Mouse (Mus musculus): ENCODE data around the gene Fam240b. TPM values are rescaled to one million over a fixed set of nuclear protein-coding genes. Genes with fewer than 3 reads are reported as not detected.

The Fam240b gene
- polyA plus RNA-seq, 1 experiment from 2014 or later = not detected

- ATAC-seq (peak; percentile 52; the same call in 1 of the 2 replicates), DNase-seq (ENCODE audit: low spot score) (peak; percentile 59)
- H3K27ac ChIP-seq (ENCODE audit: low read depth, low read length) = no peak overlapping the region
- H3K4me2 ChIP-seq (ENCODE audit: low read length) = no peak overlapping the region
- no peak overlapping the region for H3K9ac ChIP-seq (ENCODE audit: low read length)
- no peak overlapping the region for H3K4me3 ChIP-seq (ENCODE audit: low read depth, low read length)
- no peaks in the 10 kb centered on the region for H3K9me3 ChIP-seq (replicated peaks; ENCODE audit: control insufficient read depth, low read length)
- no peaks in the 10 kb centered on the region for H3K27me3 ChIP-seq (replicated peaks; ENCODE audit: control insufficient read depth, insufficient read depth, low read length)
- H3K36me3 ChIP-seq (ENCODE audit: control insufficient read depth, insufficient read depth, low read length) = no peaks in the 10 kb centered on the region
- 0% methylated on average over 1 of the region's 1 CpGs for WGBS
- no peaks in the 10 kb centered on the region for H3K4me1 ChIP-seq (ENCODE audit: control insufficient read depth, insufficient read depth, low read length)
Measured at GRCm38 (mm10) chr13:64447947-64448346, 49.6 kb downstream of the Fam240b start.

DNA sequence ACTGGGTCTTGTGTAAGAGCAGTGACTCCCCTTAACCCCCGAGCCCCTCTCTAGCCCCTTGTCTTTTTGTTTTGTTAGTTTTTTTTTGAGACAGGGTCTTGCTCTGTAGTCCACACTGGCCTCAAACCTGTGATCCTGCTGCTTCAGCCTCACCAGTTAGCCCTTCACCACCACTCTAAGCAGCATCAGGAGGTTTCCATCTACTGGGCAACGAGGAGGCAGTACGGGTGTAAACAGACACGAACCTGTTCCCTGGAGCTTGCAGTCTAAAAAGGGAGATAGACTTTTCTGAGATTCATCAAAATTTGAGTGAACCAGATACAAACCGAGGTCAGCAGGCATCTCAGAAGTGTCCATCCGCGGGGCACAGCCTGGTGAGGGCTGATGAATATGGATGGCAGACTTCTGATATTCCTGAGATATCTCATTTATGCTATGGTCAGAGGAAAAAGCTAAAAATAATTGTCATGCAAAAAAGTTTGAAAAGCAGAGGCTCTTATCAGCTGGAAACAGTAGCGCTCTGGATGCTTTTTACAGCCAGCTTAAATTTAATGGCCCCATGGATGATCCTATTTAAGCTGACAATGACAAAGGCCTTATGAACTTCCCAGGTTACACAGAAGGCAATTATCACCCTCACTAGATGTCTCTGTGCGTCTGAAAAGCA, 52.2 kb downstream of the Fam240b start:
- ATAC-seq (no peak), DNase-seq (ENCODE audit: low spot score) (no peak)
- no peak overlapping the region for H3K9ac ChIP-seq (ENCODE audit: low read length)
- H3K27me3 ChIP-seq (replicated peaks; ENCODE audit: control insufficient read depth, insufficient read depth, low read length) = no peaks in the 10 kb centered on the region
- H3K27ac ChIP-seq (ENCODE audit: low read depth, low read length) = no peak overlapping the region
- H3K4me3 ChIP-seq (ENCODE audit: low read depth, low read length) = no peak overlapping the region
- 75% methylated on average over 9 of the region's 9 CpGs for WGBS
- no peaks in the 10 kb centered on the region for H3K4me1 ChIP-seq (ENCODE audit: control insufficient read depth, insufficient read depth, low read length)
- H3K9me3 ChIP-seq (replicated peaks; ENCODE audit: control insufficient read depth, low read length) = no peaks in the 10 kb centered on the region
- no peak overlapping the region for H3K4me2 ChIP-seq (ENCODE audit: low read length)
- no peaks in the 10 kb centered on the region for H3K36me3 ChIP-seq (ENCODE audit: control insufficient read depth, insufficient read depth, low read length)

- DNase-seq (ENCODE audit: low spot score) (peak; percentile 86), ATAC-seq (peak; percentile 57)
- Histone ChIP-seq H3K4me3 (ENCODE audit: low read depth, low read length) (no peak overlapping the region), H3K4me2 (ENCODE audit: low read length) (no peak overlapping the region), H3K27me3 (replicated peaks; ENCODE audit: control insufficient read depth, insufficient read depth, low read length) (no peaks in the 10 kb centered on the region), H3K9me3 (replicated peaks; ENCODE audit: control insufficient read depth, low read length) (no peaks in the 10 kb centered on the region), H3K4me1 (ENCODE audit: control insufficient read depth, insufficient read depth, low read length) (no peaks in the 10 kb centered on the region), H3K27ac (ENCODE audit: low read depth, low read length) (no peak overlapping the region), H3K36me3 (ENCODE audit: control insufficient read depth, insufficient read depth, low read length) (peaks cover 3% of the 10 kb centered on the region; the same call in 1 of the 2 replicates), H3K9ac (ENCODE audit: low read length) (no peak overlapping the region)
- 61% methylated on average over 4 of the region's 4 CpGs for WGBS
Measured at GRCm38 (mm10) chr13:64443263-64443894, 54.2 kb downstream of the Fam240b start.

- Histone ChIP-seq H3K9ac (ENCODE audit: low read length) (no peak overlapping the region), H3K27me3 (replicated peaks; ENCODE audit: control insufficient read depth, insufficient read depth, low read length) (no peaks in the 10 kb centered on the region), H3K4me1 (ENCODE audit: control insufficient read depth, insufficient read depth, low read length) (no peaks in the 10 kb centered on the region), H3K4me3 (ENCODE audit: low read depth, low read length) (no peak overlapping the region), H3K9me3 (replicated peaks; ENCODE audit: control insufficient read depth, low read length) (no peaks in the 10 kb centered on the region), H3K27ac (ENCODE audit: low read depth, low read length) (no peak overlapping the region), H3K36me3 (ENCODE audit: control insufficient read depth, insufficient read depth, low read length) (peaks cover 7% of the 10 kb centered on the region; the same call in 1 of the 2 replicates), H3K4me2 (ENCODE audit: low read length) (no peak overlapping the region)
- WGBS = 85% methylated on average over 4 of the region's 4 CpGs
- no peak for DNase-seq (ENCODE audit: low spot score)
- ATAC-seq = no peak
Measured at GRCm38 (mm10) chr13:64440592-64440991, 57.0 kb downstream of the Fam240b start.

DNA sequence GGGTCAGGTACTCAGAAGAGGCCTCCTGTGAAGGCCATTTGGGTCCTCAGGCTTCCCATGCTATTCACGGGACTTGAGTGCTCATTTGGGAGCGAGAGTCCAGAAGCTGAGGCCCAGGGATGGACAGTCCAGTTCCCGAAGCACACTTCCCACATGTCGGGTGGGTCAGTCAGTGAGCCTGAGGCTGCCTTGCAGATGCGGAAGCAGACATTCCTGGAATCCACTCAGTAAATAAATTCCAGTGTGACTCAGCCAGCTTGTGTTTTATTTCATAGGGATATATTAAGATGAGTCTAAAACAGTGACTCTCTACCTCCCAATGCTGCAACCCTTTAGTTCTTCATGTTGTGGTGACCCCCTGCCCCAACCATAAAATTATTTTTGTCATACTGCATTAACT, 58.1 kb downstream of the Fam240b start:
- Histone ChIP-seq H3K36me3 (ENCODE audit: control insufficient read depth, insufficient read depth, low read length) (peaks cover 7% of the 10 kb centered on the region; the same call in 1 of the 2 replicates), H3K27ac (ENCODE audit: low read depth, low read length) (no peak overlapping the region), H3K4me2 (ENCODE audit: low read length) (no peak overlapping the region), H3K9ac (ENCODE audit: low read length) (no peak overlapping the region), H3K4me3 (ENCODE audit: low read depth, low read length) (no peak overlapping the region), H3K27me3 (replicated peaks; ENCODE audit: control insufficient read depth, insufficient read depth, low read length) (no peaks in the 10 kb centered on the region), H3K9me3 (replicated peaks; ENCODE audit: control insufficient read depth, low read length) (no peaks in the 10 kb centered on the region), H3K4me1 (ENCODE audit: control insufficient read depth, insufficient read depth, low read length) (no peaks in the 10 kb centered on the region)
- 92% methylated on average over 5 of the region's 5 CpGs for WGBS
- DNase-seq (ENCODE audit: low spot score) = no peak
- ATAC-seq = peak; percentile 38

- DNase-seq (ENCODE audit: low spot score) (peak; percentile 81), ATAC-seq (peak; percentile 69)
- Histone ChIP-seq H3K9ac (ENCODE audit: low read length) (no peak overlapping the region), H3K27ac (ENCODE audit: low read depth, low read length) (no peak overlapping the region), H3K4me1 (ENCODE audit: control insufficient read depth, insufficient read depth, low read length) (no peaks in the 10 kb centered on the region), H3K4me3 (ENCODE audit: low read depth, low read length) (no peak overlapping the region), H3K36me3 (ENCODE audit: control insufficient read depth, insufficient read depth, low read length) (peaks cover 7% of the 10 kb centered on the region; the same call in 1 of the 2 replicates), H3K27me3 (replicated peaks; ENCODE audit: control insufficient read depth, insufficient read depth, low read length) (no peaks in the 10 kb centered on the region), H3K9me3 (replicated peaks; ENCODE audit: control insufficient read depth, low read length) (no peaks in the 10 kb centered on the region), H3K4me2 (ENCODE audit: low read length) (no peak overlapping the region)
- 54% methylated on average over 9 of the region's 9 CpGs for WGBS
Measured at GRCm38 (mm10) chr13:64438863-64439452, 58.6 kb downstream of the Fam240b start.

- no peaks in the 10 kb centered on the region for H3K4me1 ChIP-seq (ENCODE audit: control insufficient read depth, insufficient read depth, low read length)
- H3K27ac ChIP-seq (ENCODE audit: low read depth, low read length) = no peak overlapping the region
- DNase-seq (ENCODE audit: low spot score) = no peak
- peaks cover 7% of the 10 kb centered on the region; the same call in 1 of the 2 replicates for H3K36me3 ChIP-seq (ENCODE audit: control insufficient read depth, insufficient read depth, low read length)
- ATAC-seq = no peak
- no peak overlapping the region for H3K4me3 ChIP-seq (ENCODE audit: low read depth, low read length)
- WGBS = 82% methylated on average over 7 of the region's 7 CpGs
- no peak overlapping the region for H3K4me2 ChIP-seq (ENCODE audit: low read length)
- H3K9ac ChIP-seq (ENCODE audit: low read length) = no peak overlapping the region
- H3K9me3 ChIP-seq (replicated peaks; ENCODE audit: control insufficient read depth, low read length) = no peaks in the 10 kb centered on the region
- H3K27me3 ChIP-seq (replicated peaks; ENCODE audit: control insufficient read depth, insufficient read depth, low read length) = no peaks in the 10 kb centered on the region
Measured at GRCm38 (mm10) chr13:64437801-64438200, 59.8 kb downstream of the Fam240b start.

GRCm38 (mm10) chr13:64432017-64432995, 65.3 kb downstream of the Fam240b start, which contains the start of gene Cdk20:
Cdk20 (plus strand) TSS chr13:64432314.
- DNase-seq (ENCODE audit: low spot score) (peak; percentile 98), ATAC-seq (peak; percentile 99)
- Histone ChIP-seq H3K9ac (ENCODE audit: low read length) (peak within 1 kb of the TSS; percentile 71), H3K27me3 (replicated peaks; ENCODE audit: control insufficient read depth, insufficient read depth, low read length) (no peaks in the 10 kb centered on the region), H3K4me1 (ENCODE audit: control insufficient read depth, insufficient read depth, low read length) (no peaks in the 10 kb centered on the region), H3K4me2 (ENCODE audit: low read length) (peak within 1 kb of the TSS; percentile 69), H3K27ac (ENCODE audit: low read depth, low read length) (peak within 1 kb of the TSS; percentile 90), H3K9me3 (replicated peaks; ENCODE audit: control insufficient read depth, low read length) (no peaks in the 10 kb centered on the region), H3K4me3 (ENCODE audit: low read depth, low read length) (peak within 1 kb of the TSS; percentile 56), H3K36me3 (ENCODE audit: control insufficient read depth, insufficient read depth, low read length) (no peaks in the 10 kb centered on the region)
- under 1% methylated on average over 57 of the region's 57 CpGs for WGBS

Data from forebrain, embryonic 14.5 days (tissue).